Mouse (Mus musculus): ENCODE data around the gene Gm10277.

The Gm10277 gene

DNA sequence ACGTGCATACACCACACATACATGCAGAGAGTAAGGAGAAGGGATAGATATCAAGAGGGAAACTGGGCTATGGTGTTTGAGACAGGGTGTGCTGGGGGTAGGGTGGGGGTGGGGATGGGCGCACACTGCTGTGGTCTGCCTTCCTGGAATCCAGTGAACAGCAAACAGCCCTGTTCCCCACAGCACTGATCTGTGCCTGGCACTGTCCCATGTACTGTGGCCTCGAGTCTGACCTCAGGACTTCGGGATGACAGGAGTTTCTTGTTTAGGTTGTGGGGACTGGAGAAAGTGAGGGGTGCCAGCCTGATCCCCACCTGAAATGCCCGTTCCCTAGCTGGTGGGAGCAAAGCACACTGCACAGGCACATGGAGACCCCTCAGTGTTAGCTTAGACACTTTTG, at the start of gene Gm10277:
Gene Gm10277 (minus strand): TSS at position 41 of the 400 bp plus-strand sequence.
- no peak for DNase-seq (ENCODE audit: low spot score)

- no peak for DNase-seq (ENCODE audit: low spot score)
Observed at GRCm38 (mm10) chr11:77836751-77837150, 49.2 kb upstream of the Gm10277 start.

GRCm38 (mm10) chr11:77836290-77836689, 48.7 kb upstream of the Gm10277 start:
- DNase-seq (ENCODE audit: low spot score) = no peak

GRCm38 (mm10) chr11:77835109-77835508, 47.6 kb upstream of the Gm10277 start:
- no peak for DNase-seq (ENCODE audit: low spot score)

GRCm38 (mm10) chr11:77832541-77832940, 45.0 kb upstream of the Gm10277 start:
- DNase-seq (ENCODE audit: low spot score) = peak; percentile 60

GRCm38 (mm10) chr11:77830875-77831274, 43.3 kb upstream of the Gm10277 start:
- DNase-seq (ENCODE audit: low spot score) = no peak

DNA sequence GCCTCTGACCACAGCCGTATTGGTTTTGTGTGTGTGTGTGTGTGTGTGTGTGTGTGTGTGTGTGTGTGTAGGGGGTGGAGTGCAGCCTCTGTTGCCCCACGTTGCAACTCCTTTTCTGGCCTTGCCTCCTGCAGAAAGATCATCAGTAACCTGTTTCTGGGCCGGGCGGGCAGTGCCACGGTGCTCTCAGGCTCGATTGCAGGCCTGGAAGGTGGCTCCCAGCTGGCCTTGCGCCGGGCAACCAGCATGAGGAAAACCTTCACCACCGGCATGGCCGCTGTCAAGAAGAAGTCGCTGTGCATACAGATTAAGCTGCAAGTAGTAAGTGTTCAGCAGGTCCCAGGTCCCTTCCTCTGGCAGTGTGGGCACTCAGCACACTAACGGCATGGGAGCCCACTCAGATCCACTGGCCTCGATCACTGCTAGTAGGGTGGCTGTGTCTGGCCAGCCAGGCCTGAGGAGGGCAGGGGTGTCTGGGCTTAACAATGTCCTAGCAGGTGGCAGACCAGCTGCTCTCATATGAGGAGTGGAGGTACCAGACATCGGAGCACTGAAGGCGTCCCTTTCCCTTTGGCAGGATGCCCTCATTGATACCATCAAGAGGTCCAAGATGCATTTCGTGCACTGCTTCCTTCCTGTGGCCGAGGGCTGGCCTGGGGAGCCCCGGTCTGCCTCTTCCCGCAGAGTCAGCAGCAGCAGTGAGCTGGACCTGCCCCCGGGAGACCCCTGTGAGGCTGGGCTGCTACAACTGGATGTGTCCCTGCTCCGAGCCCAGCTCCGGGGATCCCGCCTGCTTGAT, 41.7 kb upstream of the Gm10277 start:
- no peak for DNase-seq (ENCODE audit: low spot score)

DNA sequence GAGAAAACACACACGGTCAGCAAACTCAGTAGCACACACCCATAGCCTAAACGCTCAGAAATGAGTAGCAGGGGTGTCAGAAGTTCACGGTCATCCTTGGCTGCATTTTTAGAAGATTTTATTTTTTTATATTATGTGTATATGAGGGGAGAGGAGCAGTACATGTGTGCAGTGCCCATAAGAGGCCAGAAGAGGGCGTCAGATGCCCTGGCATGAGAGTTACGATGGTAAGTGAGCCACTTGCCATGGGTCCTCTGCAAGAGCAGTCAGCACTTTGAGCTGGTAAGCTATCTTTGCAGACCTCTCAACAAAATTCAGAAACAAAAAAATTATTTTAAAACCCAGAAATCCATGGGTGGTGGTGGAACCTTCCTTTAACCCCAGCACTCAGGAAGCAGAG, 40.6 kb upstream of the Gm10277 start:
- no peak for DNase-seq (ENCODE audit: low spot score)

DNA sequence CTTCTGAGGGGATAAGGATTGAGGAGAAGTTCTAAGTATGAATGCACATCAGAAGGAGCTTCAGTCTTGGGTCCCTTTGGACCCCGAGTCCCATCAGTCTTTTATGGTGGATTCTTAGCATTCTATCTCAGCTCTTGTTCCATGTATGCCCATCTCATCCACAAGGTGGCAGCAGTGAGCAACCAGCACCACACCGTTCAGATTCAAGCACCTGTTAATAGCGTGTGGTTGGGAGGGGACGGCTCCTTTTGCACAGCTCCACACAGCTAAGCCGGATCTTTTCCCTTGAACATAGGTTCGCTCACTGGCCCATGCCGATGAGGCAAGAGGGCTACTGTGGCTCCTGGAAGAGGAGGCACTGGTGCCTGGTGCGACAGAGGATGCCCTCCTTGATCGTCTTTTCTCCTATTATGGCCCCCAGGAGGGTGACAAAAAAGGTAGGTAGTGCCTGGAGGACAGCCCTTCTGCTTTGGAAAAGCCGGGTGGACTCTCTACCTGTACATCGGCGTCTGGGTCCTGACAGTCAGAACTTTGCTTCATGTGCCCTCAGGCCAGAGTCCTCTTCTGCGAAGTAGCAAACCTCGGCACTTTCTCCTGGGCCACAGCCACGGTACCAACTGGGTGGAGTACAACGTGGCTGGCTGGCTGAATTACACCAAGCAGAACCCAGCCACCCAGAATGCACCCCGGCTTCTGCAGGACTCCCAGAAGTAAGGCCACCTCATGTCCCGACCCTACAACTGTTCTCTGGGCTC, 39.9 kb upstream of the Gm10277 start:
- DNase-seq (ENCODE audit: low spot score) = peak; percentile 73

DNA sequence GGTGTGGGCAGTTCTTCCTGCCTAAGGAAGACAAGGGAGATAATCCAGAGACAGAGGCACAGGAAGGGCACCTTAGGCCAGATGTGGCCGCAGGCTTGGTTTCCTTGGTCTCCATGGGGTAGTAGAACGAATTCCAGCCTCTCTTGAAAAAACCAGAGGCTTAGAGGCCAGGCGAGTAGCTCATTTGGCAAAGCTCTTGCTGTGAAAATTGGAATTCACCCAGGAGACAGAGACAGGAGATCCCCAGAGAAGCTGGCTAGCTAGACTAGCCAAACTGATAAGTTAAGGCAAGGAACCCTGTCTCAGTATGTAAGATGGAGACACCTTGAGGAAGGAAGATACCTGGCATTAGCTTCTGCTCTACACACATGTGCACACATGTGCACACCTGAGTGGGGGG, 38.8 kb upstream of the Gm10277 start:
- DNase-seq (ENCODE audit: low spot score) = no peak

DNA sequence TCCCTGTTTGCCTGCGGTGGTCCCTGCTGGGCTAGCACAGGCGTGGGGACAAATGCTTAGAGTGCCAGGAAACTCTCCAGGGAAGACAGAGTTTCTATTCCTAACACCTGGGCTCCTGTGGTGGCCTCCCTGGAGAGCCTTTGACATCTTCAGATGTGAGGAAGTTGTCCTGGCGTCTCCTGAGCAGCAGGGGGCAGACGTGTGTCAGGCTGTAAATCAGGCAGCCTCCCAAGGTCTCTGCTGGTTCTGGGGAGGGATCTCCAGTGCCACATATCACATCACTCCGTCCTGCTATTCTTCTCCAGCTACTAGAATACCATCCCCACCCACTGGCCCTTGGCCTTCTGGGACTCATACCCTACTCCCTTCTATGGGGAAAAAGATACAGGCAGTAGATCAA, 38.3 kb upstream of the Gm10277 start:
- peak; percentile 73 for DNase-seq (ENCODE audit: low spot score)

GRCm38 (mm10) chr11:77822781-77823180, 35.2 kb upstream of the Gm10277 start:
- DNase-seq (ENCODE audit: low spot score) = peak; percentile 51

GRCm38 (mm10) chr11:77821648-77822047, 34.1 kb upstream of the Gm10277 start:
- DNase-seq (ENCODE audit: low spot score) = peak; percentile 55

- no peak for DNase-seq (ENCODE audit: low spot score)
Observed at GRCm38 (mm10) chr11:77816003-77816402, 28.5 kb upstream of the Gm10277 start.

GRCm38 (mm10) chr11:77813969-77814368, 26.4 kb upstream of the Gm10277 start:
- DNase-seq (ENCODE audit: low spot score) = no peak

GRCm38 (mm10) chr11:77810018-77810417, 22.5 kb upstream of the Gm10277 start:
- DNase-seq (ENCODE audit: low spot score) = no peak

GRCm38 (mm10) chr11:77809215-77809614, 21.7 kb upstream of the Gm10277 start:
- DNase-seq (ENCODE audit: low spot score) = no peak

DNA sequence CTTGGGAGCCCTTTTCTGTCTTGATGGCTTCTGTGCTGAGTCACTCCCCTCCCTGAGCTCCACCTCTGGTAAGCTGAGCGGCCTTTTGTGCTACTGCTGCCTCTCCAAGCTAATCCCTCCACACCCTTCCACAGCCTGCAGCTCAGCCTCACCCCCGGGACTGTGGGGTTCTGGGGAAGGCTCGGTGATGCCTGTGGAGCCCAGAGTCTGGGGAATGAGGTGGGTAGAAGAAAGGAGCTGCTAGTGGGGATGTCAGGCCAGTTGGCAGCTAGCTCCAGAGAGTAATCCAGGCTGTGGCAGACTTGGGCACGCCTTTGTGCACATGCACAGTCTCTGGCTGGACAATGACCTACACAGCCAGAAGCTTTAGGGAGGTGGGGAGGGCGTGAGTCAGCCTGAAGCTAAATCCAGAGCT, 20.5 kb upstream of the Gm10277 start:
- DNase-seq (ENCODE audit: low spot score) = no peak

GRCm38 (mm10) chr11:77806855-77807254, 19.3 kb upstream of the Gm10277 start:
- no peak for DNase-seq (ENCODE audit: low spot score)

GRCm38 (mm10) chr11:77806218-77806617, 18.7 kb upstream of the Gm10277 start:
- DNase-seq (ENCODE audit: low spot score) = no peak

GRCm38 (mm10) chr11:77802341-77802865, 14.9 kb upstream of the Gm10277 start:
- no peak for DNase-seq (ENCODE audit: low spot score)

DNA sequence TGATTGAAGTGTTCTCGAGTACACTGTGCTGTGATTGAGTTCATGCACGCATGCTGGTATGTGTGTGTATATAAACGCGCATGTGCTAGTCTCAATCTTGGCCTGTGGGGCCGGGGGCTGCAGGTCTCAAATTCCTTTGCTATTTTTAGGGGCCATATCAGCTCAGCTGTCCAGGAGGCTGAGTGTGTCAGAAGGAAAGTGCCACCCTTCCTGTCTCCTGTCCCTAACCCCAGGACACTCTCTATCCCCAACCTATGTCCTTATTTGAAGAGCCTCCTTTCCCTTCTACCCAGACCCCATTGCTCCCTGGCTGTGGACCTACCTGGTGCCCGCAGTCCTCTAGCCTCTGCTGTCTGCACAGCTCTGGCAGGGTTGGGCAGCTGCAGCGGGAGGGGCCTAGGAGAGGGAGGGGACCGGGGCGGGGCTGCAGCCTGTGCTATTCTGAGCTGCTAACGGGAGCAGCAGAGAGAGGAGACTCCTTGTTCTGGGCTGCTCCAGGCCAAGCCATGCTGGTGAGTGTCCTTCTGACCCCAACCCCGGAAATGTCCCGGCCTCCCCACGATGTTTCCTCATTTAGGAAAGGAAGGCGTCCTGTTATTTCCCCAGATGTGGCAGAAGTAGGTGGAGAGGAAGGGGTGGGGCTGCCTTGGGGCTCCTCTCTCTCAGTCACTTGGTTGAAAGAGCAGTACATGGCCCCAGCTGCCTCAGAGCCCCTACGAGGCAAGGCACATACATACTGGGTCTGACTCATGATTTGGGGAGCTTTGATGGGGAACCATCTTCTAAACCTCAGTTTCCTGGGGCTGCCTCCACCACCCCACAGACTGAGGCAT, 13.5 kb upstream of the Gm10277 start:
- peak; percentile 63 for DNase-seq (ENCODE audit: low spot score)
